In genomic region chr19:4113186-4113805, GRCm38 (mm10) we compare ENCODE assay signal across 8 mouse cellular contexts. TPM values are rescaled to one million over a fixed set of nuclear protein-coding genes. Genes with fewer than 3 reads are reported as not detected.
DNase-seq lines count a peak whose midpoint lies in the region; ATAC-seq and TF ChIP-seq lines count a peak whose summit lies in the region.

No protein-coding gene starts in this region.

- H3K4me3 ChIP-seq in heart, embryonic 13.5 days, result no peak overlapping the region
- peak overlapping the region in 1 of 2 experiments; percentile 6; a peak in 1 of 4 replicates for H3K4me3 ChIP-seq in liver, embryonic 14.5 days (ENCODE audit: insufficient read depth in 1 of 2, low read depth in 2 of 2, low read length in 2 of 2)

- peak; percentile 71; the same call in 1 of the 2 replicates for ATAC-seq in frontal cortex, adult (ENCODE audit: low TSS enrichment)
- ATAC-seq in heart, embryonic 13.5 days (ENCODE audit: extremely low read depth, insufficient number of reproducible peaks, low FRiP score, low TSS enrichment), result no peak
- ATAC-seq in liver, embryonic 14.5 days (ENCODE audit: insufficient read depth), result peak; percentile 76

- H3K9me3 ChIP-seq in heart, embryonic 13.5 days, result no peaks in the 10 kb centered on the region
- no peaks in the 10 kb centered on the region for H3K9me3 ChIP-seq in liver, embryonic 14.5 days (ENCODE audit: control insufficient read depth, low read length)

- no peaks in the 10 kb centered on the region for H3K27me3 ChIP-seq in heart, embryonic 13.5 days (replicated peaks)
- no peaks in the 10 kb centered on the region for H3K27me3 ChIP-seq in liver, embryonic 14.5 days (ENCODE audit: control insufficient read depth, insufficient read depth, low read length)

- H3K36me3 ChIP-seq in heart, embryonic 13.5 days, result peaks cover 78% of the 10 kb centered on the region
- peaks cover 16% of the 10 kb centered on the region; the same call in 1 of the 2 replicates for H3K36me3 ChIP-seq in liver, embryonic 14.5 days (replicated peaks; ENCODE audit: control insufficient read depth, insufficient read depth, low read depth)

- no peak overlapping the region for H3K4me2 ChIP-seq in heart, embryonic 13.5 days
- H3K4me2 ChIP-seq in liver, embryonic 14.5 days (ENCODE audit: low read depth), result peak overlapping the region; percentile 45

- 0 out of 2 replicates have a peak overlapping the region, but pooled peaks have one; percentile 14 for H3K9ac ChIP-seq in heart, embryonic 13.5 days
- H3K9ac ChIP-seq in liver, embryonic 14.5 days (replicated peaks), result peak overlapping the region; percentile 9

- H3K27ac ChIP-seq in heart, embryonic 13.5 days (replicated peaks), result peak overlapping the region; percentile 55
- peak overlapping the region; percentile 25; the same call in 1 of the 2 replicates for H3K27ac ChIP-seq in liver, embryonic 14.5 days

- peaks cover 18% of the 10 kb centered on the region for H3K4me1 ChIP-seq in heart, embryonic 13.5 days
- H3K4me1 ChIP-seq in liver, embryonic 14.5 days (replicated peaks; ENCODE audit: control insufficient read depth in 2 of 2, insufficient read depth in 2 of 2, low read length in 1 of 2), result peaks cover 9 to 13% of the 10 kb centered on the region in 2 experiments; a peak in 3 of 4 replicates

- WGBS in heart, embryonic 13.5 days, result 56% methylated on average over 13 of the region's 13 CpGs
- WGBS in liver, embryonic 14.5 days (ENCODE audit: insufficient replicate concordance), result 27% methylated on average over 13 of the region's 13 CpGs

- TF ChIP-seq CTCF in liver, embryonic 14.5 days (IDR thresholded peaks at IDR 0.05; ENCODE audit: low read depth), result no peak

- no peak for DNase-seq in frontal cortex, postnatal 10 days (ENCODE audit: low spot score in 2 of 2)
- DNase-seq in cerebellum, postnatal 36 days, result peak; percentile 98
- peak; percentile 64 to 75 for DNase-seq in kidney, postnatal 4 days
- DNase-seq in liver, embryonic 14.5 days (ENCODE audit: low read depth in 3 of 3, low spot score in 3 of 3), result no peak
- peak; percentile 74 to 77 for DNase-seq in right cerebral cortex, postnatal 10 days (ENCODE audit: low spot score in 2 of 2)
- DNase-seq in retina, postnatal 1 day, result no peak

- no peak for TF ChIP-seq EP300 in liver, embryonic 14.5 days (IDR thresholded peaks at IDR 0.05; ENCODE audit: low read depth)

RNA-seq across cellular contexts. Expression of gene Aip, which starts 12.4 kb away (rescaled TPM):
- 84.3 and 96.3 TPM in 2 replicates for polyA plus RNA-seq in heart, embryonic 13.5 days (2015; fragmentation: Nextera tagmentation; extraction: Ambion mirVana)
- 28.8 and 33.2 TPM in 2 replicates for polyA plus RNA-seq in liver, embryonic 14.5 days (2012; rRNA removed)
- 29.4 TPM in 2 replicates for polyA plus RNA-seq in liver, embryonic 14.5 days (2014; fragmentation: Nextera tagmentation; extraction: Ambion mirVana)

RNA-seq across cellular contexts. Expression of gene Pitpnm1, which starts 13.5 kb away (rescaled TPM):
- 18.2 and 21.8 TPM in 2 replicates for polyA plus RNA-seq in heart, embryonic 13.5 days (2015; fragmentation: Nextera tagmentation; extraction: Ambion mirVana)
- polyA plus RNA-seq in liver, embryonic 14.5 days (2012; rRNA removed), result 6.1 and 7.1 TPM in 2 replicates
- 3.4 TPM in 2 replicates for polyA plus RNA-seq in liver, embryonic 14.5 days (2014; fragmentation: Nextera tagmentation; extraction: Ambion mirVana)

RNA-seq across cellular contexts. Expression of gene Cdk2ap2, which starts 16.3 kb away (rescaled TPM):
- 64.5 and 64.9 TPM in 2 replicates for polyA plus RNA-seq in heart, embryonic 13.5 days (2015; fragmentation: Nextera tagmentation; extraction: Ambion mirVana)
- polyA plus RNA-seq in liver, embryonic 14.5 days (2012; rRNA removed), result 52.5 and 64.8 TPM in 2 replicates
- polyA plus RNA-seq in liver, embryonic 14.5 days (2014; fragmentation: Nextera tagmentation; extraction: Ambion mirVana), result 99.9 and 101 TPM in 2 replicates

RNA-seq across cellular contexts. Expression of gene Gpr152, which starts 26.3 kb away (rescaled TPM):
- not detected in 2 replicates for polyA plus RNA-seq in heart, embryonic 13.5 days (2015; fragmentation: Nextera tagmentation; extraction: Ambion mirVana)
- polyA plus RNA-seq in liver, embryonic 14.5 days (2012; rRNA removed), result not detected in 2 replicates
- polyA plus RNA-seq in liver, embryonic 14.5 days (2014; fragmentation: Nextera tagmentation; extraction: Ambion mirVana), result not detected in 2 replicates

RNA-seq across cellular contexts. Expression of gene Cabp4, which starts 30.5 kb away (rescaled TPM):
- not detected in 2 replicates for polyA plus RNA-seq in heart, embryonic 13.5 days (2015; fragmentation: Nextera tagmentation; extraction: Ambion mirVana)
- 0.03 and 0.15 TPM in 2 replicates for polyA plus RNA-seq in liver, embryonic 14.5 days (2012; rRNA removed)
- not detected in 2 replicates for polyA plus RNA-seq in liver, embryonic 14.5 days (2014; fragmentation: Nextera tagmentation; extraction: Ambion mirVana)

Comparison
In these comparisons a context has a peak if more than half of its experiments do, and no peak if none do; other contexts are left out.
1. DNase-seq: peak in cerebellum, postnatal 36 days (2 of 2), kidney, postnatal 4 days (2 of 2) and right cerebral cortex, postnatal 10 days (2 of 2); none in frontal cortex, postnatal 10 days (0 of 2), liver, embryonic 14.5 days (0 of 3) and retina, postnatal 1 day (single experiment).